Mouse (Mus musculus): ENCODE data around the gene Pllp.

GRCm38 (mm10) chr8:94666456-94667308 lies 29.4 kb downstream of the Pllp start, which contains the start of gene Arl2bp:
- TF ChIP-seq CTCF (IDR thresholded peaks at IDR 0.05) (no peak), POLR2A (IDR thresholded peaks at IDR 0.05; ENCODE audit: insufficient read depth, low read depth, low read length) (peak; percentile 56; the same call in 1 of the 2 replicates), EP300 (IDR thresholded peaks at IDR 0.05; ENCODE audit: insufficient read depth, low read depth, low read length) (no peak)

Measured in heart, adult 2 months (tissue).